Mouse (Mus musculus): ENCODE results near the gene Abcc5. TPM values are rescaled to one million over a fixed set of nuclear protein-coding genes. Genes with fewer than 3 reads are reported as not detected.
A peak's percentile ranks its signal among the peaks of the same experiment; 100 is the strongest.
"Not testable (repeated sequence)": the region's sequence is repeated elsewhere in the genome, so short reads cannot be mapped to it uniquely, and the experiment has no call there.

Abcc5 gene
- polyA plus RNA-seq, 1 experiment from 2014 or later: 39.4 TPM

DNA sequence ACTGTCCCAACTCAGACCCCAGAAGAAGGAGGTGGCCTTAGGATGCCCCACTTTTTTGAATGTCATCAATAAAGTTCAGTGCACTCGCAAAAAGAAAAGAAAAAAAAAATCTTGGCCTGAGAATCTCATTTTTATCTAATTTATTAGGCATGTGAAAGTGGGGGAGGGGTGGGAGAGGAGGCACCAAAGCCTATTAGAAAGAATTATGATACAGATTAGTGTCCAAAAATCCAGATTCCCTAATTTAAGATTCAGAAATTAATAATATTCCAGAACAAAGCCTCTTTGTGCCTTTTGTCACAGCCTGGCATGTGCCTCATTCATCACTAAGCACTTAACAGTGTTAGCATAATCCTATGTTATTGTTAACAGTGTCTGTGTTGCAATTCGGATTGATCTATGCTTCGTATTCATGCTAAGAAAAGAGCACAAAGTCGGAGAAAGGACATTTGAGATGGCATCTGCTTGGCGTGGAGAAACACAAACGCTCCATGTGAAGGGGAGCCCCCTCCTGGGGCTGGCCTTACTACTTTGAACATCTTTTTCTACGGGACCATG, 18.7 kb upstream of the Abcc5 start:
- H3K27me3 ChIP-seq (replicated peaks): no peaks in the 10 kb centered on the region
- no peak for ATAC-seq
- no peaks in the 10 kb centered on the region for H3K36me3 ChIP-seq
- no peak overlapping the region for H3K4me3 ChIP-seq (replicated peaks)
- H3K4me1 ChIP-seq (replicated peaks): no peaks in the 10 kb centered on the region
- H3K4me2 ChIP-seq (replicated peaks): no peak overlapping the region
- WGBS: 52% methylated on average over 7 of the region's 7 CpGs
- H3K9ac ChIP-seq: no peak overlapping the region
- no peaks in the 10 kb centered on the region for H3K9me3 ChIP-seq
- no peak overlapping the region for H3K27ac ChIP-seq

- WGBS: 82% methylated on average over 2 of the region's 2 CpGs
- no peaks in the 10 kb centered on the region for H3K36me3 ChIP-seq
- H3K27ac ChIP-seq: no peak overlapping the region
- H3K4me2 ChIP-seq (replicated peaks): no peak overlapping the region
- H3K9me3 ChIP-seq: no peaks in the 10 kb centered on the region
- no peak overlapping the region for H3K4me3 ChIP-seq (replicated peaks)
- H3K4me1 ChIP-seq (replicated peaks): no peaks in the 10 kb centered on the region
- ATAC-seq: no peak
- H3K27me3 ChIP-seq (replicated peaks): no peaks in the 10 kb centered on the region
- no peak overlapping the region for H3K9ac ChIP-seq
Observed at GRCm38 (mm10) chr16:20442871-20443270, 16.7 kb upstream of the Abcc5 start.

DNA sequence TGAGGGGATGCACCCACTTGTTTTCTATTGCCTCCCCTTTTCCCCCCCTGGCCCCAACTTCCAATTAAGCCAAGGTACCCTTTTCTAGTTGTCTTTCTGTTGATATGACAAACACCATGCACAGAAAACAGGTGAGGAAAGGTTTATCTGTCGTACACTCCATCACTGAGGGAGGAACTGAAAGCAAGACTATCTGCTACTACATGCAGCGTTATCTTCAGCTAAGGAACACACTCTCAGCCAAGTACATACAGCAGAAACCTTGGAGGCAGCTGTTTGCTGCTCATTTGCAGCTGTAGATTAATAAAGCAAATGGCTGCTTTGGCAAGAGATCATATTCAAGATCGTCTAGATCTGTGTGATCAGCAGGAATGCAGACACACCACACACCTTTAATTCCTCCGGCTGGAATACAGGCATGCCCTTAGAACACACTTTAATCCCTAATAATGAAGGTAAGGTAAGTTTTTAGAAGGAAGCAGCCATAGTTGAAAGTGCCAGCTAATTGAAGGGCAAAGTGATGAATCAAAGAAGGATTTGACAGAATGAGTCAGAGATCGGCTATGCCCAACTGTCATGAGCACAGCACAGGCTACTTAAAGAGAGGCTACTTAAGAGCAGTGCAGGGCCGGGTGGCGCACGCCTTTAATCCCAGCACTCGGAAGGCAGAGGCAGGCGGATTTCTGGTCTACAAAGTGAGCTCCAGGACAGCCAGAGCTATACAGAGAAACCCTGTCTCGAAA, 12.7 kb upstream of the Abcc5 start:
- Histone ChIP-seq H3K27ac (no peak overlapping the region), H3K9me3 (no peaks in the 10 kb centered on the region), H3K27me3 (replicated peaks) (no peaks in the 10 kb centered on the region), H3K36me3 (no peaks in the 10 kb centered on the region), H3K4me2 (replicated peaks) (no peak overlapping the region), H3K4me3 (replicated peaks) (no peak overlapping the region), H3K4me1 (replicated peaks) (no peaks in the 10 kb centered on the region), H3K9ac (no peak overlapping the region)
- WGBS: 84% methylated on average over 11 of the region's 11 CpGs
- no peak for ATAC-seq

DNA sequence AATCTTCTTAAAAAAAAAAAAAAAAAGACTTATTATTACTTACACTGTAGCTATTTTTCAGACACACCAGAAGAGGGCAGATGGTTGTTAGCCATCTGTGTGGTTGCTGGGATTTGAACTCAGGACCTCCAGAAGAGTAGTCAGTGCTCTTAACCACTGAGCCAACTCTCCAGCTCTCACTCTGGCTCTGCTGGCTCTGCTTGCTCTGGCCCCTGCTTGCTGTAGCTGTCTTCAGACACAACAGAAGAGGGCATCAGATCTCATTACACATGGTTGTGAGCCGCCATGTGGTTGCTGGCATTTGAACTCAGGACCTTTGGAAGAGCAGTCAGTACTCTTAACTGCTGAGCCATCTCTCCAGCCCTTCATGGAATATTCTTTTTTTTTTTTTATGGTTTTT, 11.9 kb upstream of the Abcc5 start:
- not testable (repeated sequence) for H3K36me3 ChIP-seq; H3K9ac ChIP-seq; H3K27me3 ChIP-seq (replicated peaks); H3K4me1 ChIP-seq (replicated peaks); H3K27ac ChIP-seq; ATAC-seq; H3K4me3 ChIP-seq (replicated peaks); H3K4me2 ChIP-seq (replicated peaks); H3K9me3 ChIP-seq
- WGBS: 80% methylated on average over 1 of the region's 1 CpGs

GRCm38 (mm10) chr16:20436281-20436680, 10.1 kb upstream of the Abcc5 start:
- 86% methylated on average over 3 of the region's 3 CpGs for WGBS
- H3K4me3 ChIP-seq (replicated peaks): no peak overlapping the region
- H3K36me3 ChIP-seq: no peaks in the 10 kb centered on the region
- no peak overlapping the region for H3K27ac ChIP-seq
- no peaks in the 10 kb centered on the region for H3K27me3 ChIP-seq (replicated peaks)
- H3K4me2 ChIP-seq (replicated peaks): no peak overlapping the region
- H3K4me1 ChIP-seq (replicated peaks): no peaks in the 10 kb centered on the region
- no peak for ATAC-seq
- H3K9ac ChIP-seq: no peak overlapping the region
- no peaks in the 10 kb centered on the region for H3K9me3 ChIP-seq

DNA sequence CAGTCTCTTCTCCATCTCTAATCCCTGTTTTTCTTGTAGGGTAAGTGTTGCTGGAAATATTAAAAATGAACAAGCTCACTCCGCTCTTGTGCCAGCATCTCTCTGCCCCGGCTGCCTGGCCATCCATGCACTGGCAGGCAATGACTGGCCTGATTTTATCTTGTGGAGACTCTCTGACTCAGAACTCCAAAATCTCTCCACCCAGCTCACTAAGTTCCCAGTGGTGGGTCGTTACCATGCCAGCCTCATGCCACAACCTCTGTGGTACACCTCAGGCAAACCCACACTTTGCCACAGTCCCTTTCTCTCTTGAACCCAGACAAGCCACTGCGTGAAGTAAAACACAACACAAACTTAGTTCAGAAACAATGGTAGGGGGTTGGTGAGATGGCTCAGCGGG, 3.1 kb upstream of the Abcc5 start:
- WGBS: 84% methylated on average over 5 of the region's 5 CpGs
- Histone ChIP-seq H3K27me3 (replicated peaks) (no peaks in the 10 kb centered on the region), H3K36me3 (no peaks in the 10 kb centered on the region), H3K4me3 (replicated peaks) (no peak overlapping the region), H3K9ac (no peak overlapping the region), H3K9me3 (no peaks in the 10 kb centered on the region), H3K4me2 (replicated peaks) (no peak overlapping the region), H3K27ac (no peak overlapping the region), H3K4me1 (replicated peaks) (0 out of 2 replicates have a peak, but pooled peaks cover 6% of the 10 kb centered on the region)
- no peak for ATAC-seq

GRCm38 (mm10) chr16:20427566-20427965, 1.4 kb upstream of the Abcc5 start:
- no peaks in the 10 kb centered on the region for H3K27me3 ChIP-seq (replicated peaks)
- H3K4me1 ChIP-seq (replicated peaks): 0 out of 2 replicates have a peak, but pooled peaks cover 6% of the 10 kb centered on the region
- no peak overlapping the region for H3K27ac ChIP-seq
- no peak overlapping the region for H3K4me3 ChIP-seq (replicated peaks)
- 64% methylated on average over 4 of the region's 4 CpGs for WGBS
- H3K4me2 ChIP-seq (replicated peaks): no peak overlapping the region
- no peaks in the 10 kb centered on the region for H3K36me3 ChIP-seq
- no peaks in the 10 kb centered on the region for H3K9me3 ChIP-seq
- no peak for ATAC-seq
- H3K9ac ChIP-seq: no peak overlapping the region

DNA sequence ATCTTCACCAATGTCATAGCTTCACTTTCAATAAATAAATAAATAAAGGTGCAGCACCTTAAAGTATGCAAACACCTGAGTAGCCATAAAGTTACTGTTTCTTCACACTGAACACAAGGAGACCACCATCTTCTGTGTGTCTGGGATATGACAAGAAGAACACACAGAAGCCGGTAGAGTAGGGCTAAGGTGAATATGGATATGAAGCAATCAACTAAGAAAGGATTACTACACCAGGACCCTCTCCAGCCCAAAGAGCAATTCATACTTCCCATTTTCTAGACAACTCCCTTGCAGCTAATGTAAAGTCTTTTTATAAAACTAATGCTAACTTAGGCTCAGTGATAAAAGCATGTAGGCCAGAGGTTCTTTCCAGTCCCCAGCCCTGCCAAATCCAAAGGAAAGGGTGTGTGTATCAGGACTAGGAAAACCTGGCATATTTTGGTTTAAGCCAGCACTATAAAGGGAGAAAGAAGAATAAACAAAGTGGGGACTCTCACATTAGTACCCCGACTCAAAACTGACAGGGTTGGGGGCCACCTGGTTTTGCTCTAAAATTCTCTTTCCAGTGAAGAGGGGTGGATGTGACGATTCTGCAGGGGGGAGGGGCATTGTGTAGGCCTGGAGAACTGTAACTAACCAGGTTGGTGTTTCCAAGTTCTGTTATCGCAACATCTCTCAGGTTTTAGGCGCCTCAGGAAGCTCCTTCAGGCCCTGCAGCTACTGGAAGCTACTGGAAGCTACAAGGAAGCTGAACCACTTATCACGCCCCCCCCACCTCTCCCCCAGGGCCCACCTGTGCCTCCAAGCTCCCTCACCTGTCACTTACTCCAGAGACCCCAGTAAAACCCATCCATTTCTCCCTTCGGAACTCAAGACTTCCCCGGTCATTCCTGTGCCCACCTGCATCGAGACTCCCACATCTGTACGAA, 1.2 kb downstream of the Abcc5 start:
- 36% methylated on average over 10 of the region's 10 CpGs for WGBS
- Histone ChIP-seq H3K27me3 (replicated peaks) (no peaks in the 10 kb centered on the region), H3K4me3 (replicated peaks) (peak overlapping the region; percentile 85), H3K9me3 (no peaks in the 10 kb centered on the region), H3K4me2 (replicated peaks) (peak overlapping the region; percentile 78), H3K4me1 (replicated peaks) (0 out of 2 replicates have a peak, but pooled peaks cover 6% of the 10 kb centered on the region), H3K36me3 (0 out of 2 replicates have a peak, but pooled peaks cover 3% of the 10 kb centered on the region), H3K27ac (no peak overlapping the region), H3K9ac (peak overlapping the region; percentile 73)
- ATAC-seq: 0 out of 2 replicates have a peak, but pooled peaks have one; percentile 0

- ATAC-seq: no peak
- Histone ChIP-seq H3K4me3 (replicated peaks) (no peak overlapping the region), H3K9ac (no peak overlapping the region), H3K27me3 (replicated peaks) (no peaks in the 10 kb centered on the region), H3K4me1 (replicated peaks) (0 out of 2 replicates have a peak, but pooled peaks cover 6% of the 10 kb centered on the region), H3K9me3 (no peaks in the 10 kb centered on the region), H3K36me3 (0 out of 2 replicates have a peak, but pooled peaks cover 3% of the 10 kb centered on the region), H3K4me2 (replicated peaks) (no peak overlapping the region), H3K27ac (no peak overlapping the region)
- WGBS: 77% methylated on average over 7 of the region's 7 CpGs
Observed at GRCm38 (mm10) chr16:20424226-20424663, 1.9 kb downstream of the Abcc5 start.

- no peak overlapping the region for H3K27ac ChIP-seq
- no peak overlapping the region for H3K4me2 ChIP-seq (replicated peaks)
- H3K27me3 ChIP-seq (replicated peaks): no peaks in the 10 kb centered on the region
- 66% methylated on average over 6 of the region's 6 CpGs for WGBS
- H3K4me3 ChIP-seq (replicated peaks): no peak overlapping the region
- H3K9me3 ChIP-seq: no peaks in the 10 kb centered on the region
- no peak overlapping the region for H3K9ac ChIP-seq
- H3K36me3 ChIP-seq: 0 out of 2 replicates have a peak, but pooled peaks cover 3% of the 10 kb centered on the region
- H3K4me1 ChIP-seq (replicated peaks): 0 out of 2 replicates have a peak, but pooled peaks cover 6% of the 10 kb centered on the region
- ATAC-seq: no peak
Observed at GRCm38 (mm10) chr16:20422938-20423730, 3.1 kb downstream of the Abcc5 start.

DNA sequence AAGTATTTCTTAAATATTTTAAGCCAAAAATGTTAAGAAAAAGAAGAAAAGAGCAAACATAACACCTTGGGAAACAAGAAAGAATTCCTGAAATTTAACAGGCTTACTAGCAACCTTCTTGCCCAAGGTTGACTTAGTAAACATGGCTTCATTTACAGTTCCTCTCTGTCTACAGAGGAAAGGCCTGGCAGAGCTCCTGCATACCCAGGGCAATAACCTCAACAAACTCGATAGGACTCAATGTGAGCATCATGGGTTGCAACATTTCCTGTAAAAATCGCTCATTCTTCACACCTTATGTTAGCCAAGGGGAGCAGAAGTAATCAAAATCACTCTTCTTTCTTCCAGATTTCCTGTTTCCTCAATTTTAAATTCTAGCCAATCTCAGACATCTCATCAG, 8.1 kb downstream of the Abcc5 start:
- Histone ChIP-seq H3K27me3 (replicated peaks) (no peaks in the 10 kb centered on the region), H3K36me3 (0 out of 2 replicates have a peak, but pooled peaks cover 3% of the 10 kb centered on the region), H3K4me3 (replicated peaks) (no peak overlapping the region), H3K4me1 (replicated peaks) (no peaks in the 10 kb centered on the region), H3K9me3 (no peaks in the 10 kb centered on the region), H3K4me2 (replicated peaks) (no peak overlapping the region), H3K27ac (no peak overlapping the region), H3K9ac (no peak overlapping the region)
- no peak for ATAC-seq
- 72% methylated on average over 2 of the region's 2 CpGs for WGBS
